Mouse (Mus musculus): ENCODE results near the gene Batf3.

- no peak for TF ChIP-seq CTCF (IDR thresholded peaks at IDR 0.05; ENCODE audit: borderline replicate concordance, control insufficient read depth, extremely low read depth, insufficient read depth, low read length, poor library complexity)
- no peak for TF ChIP-seq POLR2A (IDR thresholded peaks at IDR 0.05; ENCODE audit: control insufficient read depth, extremely low read depth, insufficient read depth, low read length, poor library complexity)
Observed at GRCm38 (mm10) chr1:191085597-191085996, 12.1 kb upstream of the Batf3 start.

Measured in thymus, adult 2 months (tissue).